Mouse (Mus musculus) induced T-regulatory cell, adult 2 months (primary cell): ENCODE measurements around the gene Tanc1.

ENCODE experiments used
- DNase-seq: peaks from one replicate; pipeline ENCODE4 v3.0.0-alpha.2; 2012; ENCODE audit warnings: low read depth

Tanc1 gene

DNA sequence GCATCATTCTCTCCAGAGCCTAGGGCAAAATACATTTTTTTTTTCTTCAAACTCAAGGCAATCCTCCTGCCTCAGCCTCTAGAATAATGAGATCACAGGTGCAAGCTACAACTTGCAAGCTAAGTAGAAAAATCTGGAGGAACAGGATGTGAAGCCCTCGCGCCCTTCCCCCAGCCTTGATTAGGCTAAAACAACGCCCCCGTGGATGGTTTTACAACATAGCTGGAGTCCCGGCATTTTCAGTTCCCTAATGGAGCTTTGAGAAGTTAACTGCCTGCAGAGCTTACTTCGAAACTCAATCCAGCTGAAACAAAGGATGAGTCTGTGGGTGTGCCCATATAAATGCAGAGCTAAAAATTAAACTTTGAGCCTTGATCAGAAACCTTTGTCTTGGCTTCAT lies 277.9 kb downstream of the Tanc1 start:
- DNase-seq, result no peak
